Mouse (Mus musculus) kidney, postnatal 4 days (tissue): Measurements from ENCODE around the gene Olfml2a.

ENCODE experiments used
- DNase-seq, 2 experiments: peaks; one replicate each; pipeline ENCODE4 v3.0.0; 2021; ENCODE audit warnings: mixed read lengths in 2 of 2

The Olfml2a gene

DNA sequence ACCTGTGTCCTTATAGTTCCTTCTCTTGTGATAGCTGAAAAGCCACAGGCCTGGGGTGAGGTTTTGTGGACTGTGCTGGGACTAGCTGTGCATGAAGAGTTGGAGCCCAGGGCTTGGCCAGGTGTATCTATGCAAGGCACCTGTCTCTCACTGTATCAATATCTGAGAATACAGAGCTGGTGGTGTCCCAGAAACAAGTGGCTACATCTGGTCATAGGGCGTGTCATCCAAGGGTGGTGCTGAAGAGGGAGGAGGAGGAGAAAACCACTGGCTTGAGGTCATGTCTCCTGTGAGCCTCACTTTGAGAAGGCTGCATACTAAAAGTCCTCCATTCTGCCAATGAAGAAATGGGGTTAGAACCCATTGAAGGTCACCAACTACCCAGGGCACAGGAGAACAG, 6.2 kb downstream of the Olfml2a start:
- no peak for DNase-seq

DNA sequence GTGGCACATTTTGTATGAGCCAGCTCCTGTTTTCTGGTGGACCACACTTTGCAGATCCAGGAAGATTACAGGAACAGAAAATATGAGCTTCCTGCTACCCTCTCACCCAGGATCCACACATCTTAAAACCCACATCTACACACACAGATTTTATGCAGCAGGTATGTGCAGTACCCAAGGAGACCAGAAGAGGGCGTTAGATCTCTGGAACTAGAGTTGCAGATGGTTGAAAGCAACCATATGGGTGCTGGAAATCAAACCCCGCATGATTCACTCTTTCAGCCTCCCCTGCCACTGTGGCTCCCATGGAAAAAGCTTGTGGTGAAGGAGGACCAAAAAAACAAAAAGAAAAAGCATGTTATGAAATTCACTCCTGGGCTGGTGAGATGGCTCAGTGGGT, 7.3 kb downstream of the Olfml2a start:
- no peak for DNase-seq

DNA sequence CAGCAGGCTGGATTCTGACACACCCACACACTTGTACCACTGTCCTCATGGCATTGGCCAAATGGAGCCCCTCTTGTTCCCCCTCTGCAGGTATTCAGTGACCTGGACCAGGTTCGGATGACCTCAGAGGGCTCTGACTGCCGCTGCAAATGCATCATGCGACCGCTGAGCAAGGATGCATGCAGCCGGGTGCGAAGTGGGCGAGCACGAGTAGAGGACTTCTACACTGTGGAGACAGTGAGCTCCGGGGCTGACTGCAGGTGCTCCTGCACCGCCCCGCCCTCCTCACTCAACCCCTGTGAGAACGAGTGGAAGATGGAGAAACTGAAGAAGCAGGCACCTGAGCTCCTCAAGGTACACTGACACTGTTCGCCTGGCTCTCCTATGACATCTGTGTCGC, 9.6 kb downstream of the Olfml2a start:
- no peak for DNase-seq

DNA sequence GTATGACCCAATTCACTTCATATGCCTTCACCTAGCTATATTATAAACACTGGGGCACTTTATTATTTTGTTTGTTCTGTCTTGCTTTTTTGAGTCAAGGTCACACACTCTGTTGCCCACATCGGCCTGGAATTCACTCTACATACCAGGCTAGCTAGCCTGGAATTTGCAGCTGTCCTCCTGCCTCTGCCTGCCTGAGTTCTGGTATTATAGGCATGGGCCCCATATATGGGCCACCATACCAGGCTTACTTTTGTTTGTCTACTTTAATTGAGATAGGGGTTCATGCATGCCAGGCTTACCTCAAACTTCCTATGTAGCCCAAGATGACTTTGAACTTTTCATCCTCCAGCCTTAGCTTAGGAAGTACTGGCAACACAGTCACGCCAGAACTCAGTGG, 10.1 kb downstream of the Olfml2a start:
- no peak for DNase-seq

DNA sequence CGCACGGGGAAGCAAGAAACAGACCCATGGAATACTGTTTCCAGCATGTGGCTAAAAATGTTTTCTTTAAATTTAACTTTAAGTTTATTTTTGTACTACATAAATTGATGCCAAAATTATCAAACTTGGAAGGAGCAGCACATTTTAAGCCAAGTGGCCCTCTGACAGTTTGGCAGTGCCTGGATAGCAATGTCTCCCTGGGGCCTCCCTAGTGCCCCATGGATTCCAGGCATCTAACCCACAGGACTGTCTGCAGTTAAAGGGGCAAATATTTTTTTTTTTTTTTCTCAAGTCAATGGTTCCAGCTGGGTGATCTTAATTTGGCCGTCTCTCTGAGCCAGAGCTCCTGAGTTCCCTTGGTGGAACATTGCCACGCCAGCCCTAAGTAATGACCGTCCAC, 11.4 kb downstream of the Olfml2a start:
- DNase-seq: no peak

DNA sequence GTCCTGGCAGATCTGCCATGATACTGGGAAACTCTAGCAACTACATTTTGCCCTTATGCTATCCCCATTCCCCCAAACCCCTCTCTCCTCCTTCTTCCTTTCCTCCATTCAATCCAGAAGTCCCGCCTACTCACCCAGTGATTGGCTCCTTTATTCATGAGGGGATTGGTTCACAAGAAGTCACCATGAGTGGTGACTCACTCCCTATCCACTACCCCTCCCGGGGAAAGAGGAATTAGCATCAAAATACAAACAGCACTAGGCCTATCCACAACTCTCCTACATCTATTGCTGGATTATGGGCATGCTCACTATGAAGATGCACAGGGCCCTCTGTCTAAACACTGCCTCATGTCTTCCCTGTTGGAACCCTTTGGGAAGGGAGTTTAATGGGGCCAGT, 12.2 kb downstream of the Olfml2a start:
- no peak for DNase-seq

DNA sequence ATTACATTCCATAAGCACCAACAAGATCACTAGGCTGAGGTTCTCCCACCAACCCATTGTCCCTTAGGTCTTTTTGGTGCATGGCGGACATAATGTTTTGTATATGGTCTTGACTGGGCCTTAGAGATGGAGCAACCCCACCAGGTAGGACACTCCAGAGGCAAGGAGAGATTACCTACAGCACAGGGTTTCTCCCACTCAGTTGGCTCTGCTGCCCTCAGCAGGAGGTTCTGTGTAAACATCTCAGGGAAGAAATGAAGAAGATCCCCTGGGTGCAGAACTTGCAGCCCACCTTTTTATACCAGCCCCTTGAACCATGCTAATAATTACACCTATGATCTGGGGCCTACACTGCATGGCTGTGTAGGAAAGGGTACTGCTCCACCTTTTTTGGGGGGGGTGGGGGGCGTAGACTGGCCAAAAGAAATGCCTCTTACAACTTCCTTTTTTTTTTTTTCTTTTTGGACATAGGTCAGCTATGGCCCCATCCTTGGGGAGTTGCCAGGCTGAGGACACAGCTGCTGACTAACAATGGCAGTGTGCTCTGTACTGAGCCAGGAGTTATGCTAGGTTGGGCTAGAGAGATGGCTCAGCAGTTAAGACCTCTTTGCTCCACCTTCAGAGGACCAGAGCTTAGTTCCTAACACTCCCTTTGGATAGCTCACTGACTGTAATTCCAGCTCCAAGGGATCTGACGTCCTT, 12.8 kb downstream of the Olfml2a start:
- peak in 1 of 2 experiments; percentile 57 for DNase-seq

DNA sequence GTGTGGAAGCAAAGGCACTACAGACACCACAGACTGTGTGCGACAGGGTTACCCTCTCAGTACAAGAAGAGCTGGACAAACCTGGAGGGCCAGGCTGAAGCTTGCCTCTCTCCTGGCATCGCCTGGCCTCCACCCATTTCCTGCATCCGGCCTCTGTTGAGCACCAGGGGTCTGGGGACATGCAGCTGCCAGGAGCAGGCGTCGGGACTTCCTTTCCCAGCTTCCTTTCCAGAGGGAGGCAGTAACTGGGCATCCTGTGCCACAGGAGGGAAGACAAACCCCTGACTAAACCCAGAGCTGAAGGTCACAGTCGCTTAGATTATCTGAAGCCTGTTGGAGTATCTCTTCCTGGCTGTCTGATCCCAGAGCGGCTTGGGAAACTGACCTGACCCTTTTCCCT, 15.8 kb downstream of the Olfml2a start:
- DNase-seq: peak; percentile 37 to 65

DNA sequence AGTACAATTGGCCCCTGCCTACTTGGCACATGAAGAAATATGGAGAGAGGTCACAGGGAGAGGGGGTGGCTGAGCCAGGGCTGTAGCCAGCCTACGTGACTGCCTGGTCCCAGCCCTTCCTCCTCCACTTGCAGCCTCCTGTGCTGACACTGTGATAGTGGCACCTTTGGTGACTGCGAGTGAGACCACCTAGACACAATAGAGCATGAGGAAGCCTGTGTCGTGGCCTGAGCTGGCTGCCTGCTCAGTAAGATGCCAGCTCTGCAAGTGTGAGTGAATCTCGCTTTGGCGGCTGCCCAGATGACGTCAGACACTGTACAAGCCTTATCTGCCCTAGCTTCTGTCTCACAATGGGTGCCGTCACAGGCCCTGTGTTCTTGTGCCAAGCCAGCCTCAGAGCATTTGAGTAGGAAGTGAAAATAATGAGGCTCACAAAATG, 18.5 kb downstream of the Olfml2a start:
- DNase-seq: peak; percentile 75 to 83

DNA sequence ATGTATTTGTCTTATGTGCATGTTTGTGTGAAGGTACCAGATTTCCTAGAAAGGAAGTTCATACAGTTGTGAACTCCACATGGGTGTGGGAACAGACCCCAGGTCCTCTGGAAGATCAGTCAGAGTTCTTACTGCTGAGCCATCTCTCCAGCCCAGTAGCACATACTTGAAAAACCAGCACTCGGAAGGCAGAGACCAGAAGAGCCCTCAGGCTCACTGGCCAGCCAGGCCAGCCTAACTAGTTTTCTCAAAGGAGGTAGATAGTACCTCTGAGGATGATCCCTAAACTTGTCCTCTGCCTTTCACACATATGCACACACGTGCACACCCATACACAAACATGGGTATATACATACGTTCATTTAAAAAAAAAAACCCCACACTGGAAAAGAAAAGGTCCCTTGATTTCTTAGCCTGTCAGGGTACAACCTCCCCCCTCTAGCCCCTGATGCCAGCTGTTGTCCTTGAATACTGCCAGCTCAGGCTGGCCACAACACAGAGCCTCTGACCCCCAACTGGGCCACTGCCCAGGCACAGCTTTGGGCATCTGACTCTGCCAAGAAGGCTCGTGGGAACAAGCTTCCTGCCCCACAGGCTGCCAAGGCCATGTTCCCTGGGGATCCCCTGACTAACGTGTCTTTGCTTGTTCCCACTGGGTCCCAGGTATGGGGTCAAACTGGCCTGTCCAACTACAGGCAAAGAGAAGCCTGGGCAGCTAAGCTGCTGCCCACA, 21.5 kb downstream of the Olfml2a start:
- no peak for DNase-seq

DNA sequence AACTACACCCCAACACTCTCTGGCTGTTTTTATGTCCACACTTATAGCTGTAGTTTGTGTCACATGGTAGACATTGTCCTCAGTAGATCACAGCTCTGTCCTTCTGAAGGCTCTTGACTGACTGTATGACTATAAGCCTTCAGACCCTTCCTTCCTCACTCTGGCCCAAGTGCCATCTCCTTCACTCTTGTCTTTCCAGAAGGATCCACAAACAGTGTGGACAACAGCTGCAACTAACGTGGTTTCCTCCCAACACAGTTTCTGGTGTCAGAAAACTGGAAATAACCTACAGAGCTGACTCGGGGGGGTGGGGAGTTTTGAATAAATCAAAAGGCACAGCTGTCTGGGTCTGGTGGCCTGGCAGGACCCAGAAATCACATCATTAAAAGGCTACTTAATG, 24.3 kb downstream of the Olfml2a start:
- DNase-seq: no peak

DNA sequence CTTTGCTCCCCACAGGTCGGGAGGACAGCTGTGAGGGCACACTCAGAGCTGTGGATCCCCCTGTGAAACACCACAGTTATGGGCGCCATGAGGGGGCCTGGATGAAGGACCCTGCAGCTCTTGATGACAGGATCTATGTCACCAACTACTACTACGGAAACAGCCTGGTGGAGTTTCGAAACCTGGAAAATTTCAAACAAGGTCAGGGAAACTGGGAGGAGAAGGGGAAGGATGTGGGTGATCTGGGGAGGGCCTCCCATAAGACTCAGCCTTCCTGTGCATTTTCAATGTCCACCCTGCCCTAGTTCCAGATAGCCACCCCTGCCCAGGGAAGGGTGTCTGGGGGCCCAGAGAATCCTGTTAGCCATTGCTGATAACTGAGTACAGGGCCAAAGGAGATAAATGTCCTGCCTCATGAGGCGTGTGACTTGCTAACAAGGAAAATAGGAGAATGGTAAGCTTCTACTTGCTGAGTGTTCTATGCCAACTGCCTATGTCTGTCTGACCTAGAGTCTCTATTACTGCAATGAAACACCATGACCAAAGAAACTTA, 26.0 kb downstream of the Olfml2a start:
- DNase-seq: no peak

DNA sequence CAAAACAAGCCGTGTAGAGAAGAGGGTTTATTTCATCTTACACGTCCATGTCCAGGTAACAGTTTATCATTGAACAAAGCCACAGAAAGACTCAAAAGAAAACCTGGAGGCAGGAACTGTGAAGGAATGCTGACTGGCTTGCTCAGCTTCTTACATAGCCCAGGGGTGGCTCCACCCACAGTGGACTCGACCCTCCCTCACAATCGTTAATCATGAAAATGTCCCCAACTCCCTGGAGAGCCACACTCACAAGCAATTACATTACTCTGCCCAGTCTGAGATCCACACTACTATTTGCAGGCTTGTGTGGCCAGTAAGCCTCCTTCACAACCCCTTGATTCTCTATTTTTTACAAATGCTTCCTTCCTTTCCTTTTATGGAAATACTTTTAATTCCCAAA, 32.4 kb downstream of the Olfml2a start:
- peak; percentile 35 to 51 for DNase-seq

DNA sequence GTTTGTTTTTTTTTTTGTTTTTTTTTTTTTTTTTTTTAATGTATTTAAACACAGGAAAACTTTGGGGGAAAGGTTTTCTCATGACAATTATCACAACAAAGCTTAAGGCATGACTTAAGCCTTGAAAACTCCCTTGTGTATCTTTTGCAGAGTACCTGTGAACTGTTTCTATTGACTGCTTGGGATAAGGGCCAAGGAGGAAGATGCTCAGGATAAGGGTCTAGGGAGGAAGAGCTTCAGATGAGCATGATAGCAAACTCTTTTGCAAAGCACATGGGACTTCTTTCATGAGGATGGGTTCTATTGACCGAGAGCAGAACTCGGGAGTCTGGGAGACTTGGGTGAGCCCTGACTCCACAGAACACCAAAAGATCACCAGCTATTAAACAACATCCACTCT, 37.9 kb downstream of the Olfml2a start:
- DNase-seq: no peak

DNA sequence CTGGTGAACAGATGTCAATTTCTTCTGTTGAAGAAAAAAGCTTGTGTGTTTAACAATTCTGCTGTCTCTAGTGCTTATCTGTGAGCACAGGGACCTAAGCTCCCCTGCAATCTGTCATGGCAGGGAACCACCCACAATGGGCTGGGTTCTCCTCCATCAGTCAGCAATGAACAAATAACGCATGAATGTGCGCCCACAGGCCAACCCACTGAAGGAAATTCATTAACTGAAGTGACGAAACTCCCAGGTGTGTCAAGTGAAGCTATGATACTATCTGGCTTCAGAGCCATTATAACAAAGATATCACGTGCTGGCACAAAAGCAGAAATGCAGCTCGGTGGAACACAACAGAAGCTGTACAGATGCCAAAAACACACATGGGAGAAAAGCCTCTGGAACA, 38.3 kb downstream of the Olfml2a start:
- DNase-seq: no peak

DNA sequence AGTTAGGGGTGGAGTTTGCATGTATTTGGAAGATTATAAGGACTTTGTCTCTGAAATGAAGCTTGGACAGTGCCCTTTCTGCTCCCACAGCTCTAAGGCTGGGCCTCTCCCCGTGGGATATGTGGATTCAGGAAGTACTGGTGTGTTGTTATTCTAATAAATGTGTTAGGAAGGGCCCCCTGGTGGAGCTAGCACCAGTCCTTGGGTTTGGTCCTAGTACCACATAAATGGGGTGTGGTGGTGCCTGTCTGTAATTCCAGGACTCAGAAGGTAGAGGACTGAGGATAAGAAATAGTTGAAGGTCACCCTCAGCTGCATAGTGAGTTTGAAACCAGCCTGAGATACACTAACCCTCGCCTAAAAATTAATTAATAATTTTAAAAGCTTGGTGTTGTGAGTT, 41.4 kb downstream of the Olfml2a start:
- no peak for DNase-seq

DNA sequence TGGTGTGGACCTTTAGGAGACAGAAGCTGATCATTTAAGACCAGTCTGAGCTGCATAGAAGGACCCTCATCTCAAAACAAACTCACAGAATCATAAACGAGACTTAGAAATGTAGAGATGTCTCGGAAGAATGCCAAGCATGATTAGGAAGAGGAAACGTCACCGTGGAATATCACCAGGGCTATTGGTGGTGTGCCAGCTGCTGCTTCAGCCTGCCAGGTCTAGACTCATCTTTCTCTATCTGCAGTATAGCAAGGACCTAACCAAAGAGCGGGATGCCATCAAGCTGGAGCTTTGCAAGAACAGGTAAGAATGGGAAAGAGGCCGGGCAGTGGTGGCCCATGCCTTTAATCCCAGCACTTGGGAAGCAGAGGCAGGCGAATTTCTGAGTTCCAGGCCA, 41.9 kb downstream of the Olfml2a start:
- DNase-seq: peak; percentile 33 to 49

DNA sequence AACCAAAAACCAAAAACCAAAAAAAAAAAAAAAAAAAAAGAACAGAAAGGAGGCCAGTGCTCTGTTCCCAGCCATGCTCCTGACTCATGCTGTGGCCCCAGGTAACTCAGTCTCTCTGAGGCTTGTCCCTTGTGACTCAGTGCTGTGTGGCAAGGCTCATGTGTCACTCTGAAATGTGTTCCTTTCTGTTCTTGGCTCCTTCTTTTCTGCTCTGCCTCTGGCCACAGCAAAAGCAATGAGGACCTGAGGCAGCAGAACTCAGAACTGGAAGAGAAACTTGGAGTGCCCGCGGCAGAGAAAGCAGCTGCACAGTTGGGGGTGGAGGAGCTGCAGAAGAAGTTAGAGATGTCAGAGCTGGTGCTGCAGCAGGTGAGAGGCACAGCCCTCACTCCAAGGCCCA, 42.4 kb downstream of the Olfml2a start:
- DNase-seq: no peak

DNA sequence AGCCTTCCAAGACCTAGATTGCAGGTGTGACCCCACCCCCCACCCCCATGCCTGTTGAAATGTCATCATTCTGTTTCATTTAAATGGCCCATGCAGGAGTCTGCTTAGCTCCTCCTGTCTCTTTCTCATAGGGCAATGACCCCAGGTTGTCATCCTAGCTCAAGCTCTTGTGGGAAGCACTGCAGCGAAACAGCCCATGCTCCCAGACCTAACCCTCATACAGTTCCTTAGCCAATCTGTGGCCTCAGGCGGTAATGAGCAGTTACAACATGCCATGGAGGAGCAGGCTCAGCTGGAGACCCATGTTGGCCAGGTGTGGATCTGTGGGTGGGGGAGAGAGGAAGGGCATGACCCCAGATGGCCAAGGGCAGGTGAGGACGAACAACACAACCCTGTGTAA, 43.4 kb downstream of the Olfml2a start:
- DNase-seq: no peak

DNA sequence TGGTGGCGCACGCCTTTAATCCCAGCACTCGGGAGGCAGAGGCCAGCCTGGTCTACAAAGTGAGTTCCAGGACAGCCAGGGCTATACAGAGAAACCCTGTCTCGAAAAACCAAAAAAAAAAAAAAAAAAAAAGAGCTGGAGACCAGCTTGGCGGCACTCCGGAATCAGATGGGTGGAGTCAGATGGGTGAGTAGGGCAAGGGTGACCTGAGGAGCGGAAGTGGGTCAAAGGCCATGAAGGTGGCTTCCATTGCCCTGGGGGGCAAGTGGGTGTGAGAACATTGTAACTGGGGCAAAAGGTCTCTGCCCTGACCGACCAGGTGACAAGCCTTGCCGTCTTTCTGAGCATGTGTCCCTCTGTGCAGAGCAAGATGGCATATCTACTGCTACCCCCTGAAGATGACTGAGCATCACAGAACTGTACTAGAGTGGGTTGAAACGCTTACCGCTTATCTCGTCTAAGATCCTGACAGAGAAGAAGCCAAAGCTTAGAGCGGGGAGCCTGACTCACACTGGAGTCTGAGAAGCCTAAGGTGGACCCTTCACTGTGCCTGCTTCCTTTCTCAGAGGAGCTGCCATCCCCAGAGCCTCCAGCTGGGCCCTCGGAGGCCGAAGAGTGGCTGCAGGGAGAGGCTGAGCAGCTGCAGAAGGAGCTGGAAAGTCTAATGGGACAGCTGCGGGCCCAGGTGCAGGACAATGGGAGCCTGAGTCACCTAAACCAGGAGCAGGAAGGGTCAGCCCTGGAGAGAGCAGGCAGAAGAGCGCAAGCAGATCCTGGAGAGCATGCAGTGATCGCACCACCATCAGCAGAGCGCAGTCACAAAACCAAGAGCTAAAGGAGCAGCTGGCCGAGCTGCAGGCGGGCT, 44.4 kb downstream of the Olfml2a start:
- no peak for DNase-seq

DNA sequence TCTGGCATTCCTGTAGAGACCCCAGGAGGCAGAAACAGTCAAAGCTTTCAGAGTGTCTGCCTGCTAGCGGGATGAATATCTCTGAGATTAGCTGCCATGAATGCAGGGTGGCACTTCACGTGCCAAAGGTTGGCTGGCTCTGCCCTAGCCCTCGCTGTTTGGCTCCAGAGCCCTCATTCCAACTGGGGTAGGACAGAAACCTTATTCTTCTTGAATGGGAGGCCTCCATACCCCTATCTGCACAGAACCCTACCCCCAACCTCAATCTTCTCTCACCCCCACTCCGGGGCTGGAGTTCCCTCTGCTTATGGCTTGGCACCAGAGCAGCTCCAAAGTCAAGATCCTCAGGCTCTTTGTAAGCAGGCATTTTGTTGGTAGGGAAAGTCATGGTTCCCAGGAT, 46.1 kb downstream of the Olfml2a start:
- no peak for DNase-seq

DNA sequence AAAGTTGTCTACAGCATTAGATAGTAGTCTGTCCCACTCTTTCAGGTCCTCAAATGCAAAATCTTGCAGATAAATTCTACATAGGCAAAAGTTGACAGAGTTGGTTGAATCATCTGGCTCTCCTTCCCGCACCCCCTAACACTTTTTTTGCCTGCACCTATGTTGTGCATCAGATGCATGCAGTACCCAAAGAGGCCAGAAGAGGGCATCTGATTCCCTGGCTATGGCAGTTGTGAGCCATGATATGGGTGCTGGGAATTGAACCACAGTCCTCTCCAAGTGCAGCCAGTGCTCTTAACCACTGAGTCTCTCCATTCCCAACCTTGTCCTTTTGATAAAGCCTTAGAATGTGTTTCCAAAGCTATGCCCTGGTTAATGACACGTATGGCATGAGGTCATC, 51.7 kb downstream of the Olfml2a start:
- DNase-seq: no peak

DNA sequence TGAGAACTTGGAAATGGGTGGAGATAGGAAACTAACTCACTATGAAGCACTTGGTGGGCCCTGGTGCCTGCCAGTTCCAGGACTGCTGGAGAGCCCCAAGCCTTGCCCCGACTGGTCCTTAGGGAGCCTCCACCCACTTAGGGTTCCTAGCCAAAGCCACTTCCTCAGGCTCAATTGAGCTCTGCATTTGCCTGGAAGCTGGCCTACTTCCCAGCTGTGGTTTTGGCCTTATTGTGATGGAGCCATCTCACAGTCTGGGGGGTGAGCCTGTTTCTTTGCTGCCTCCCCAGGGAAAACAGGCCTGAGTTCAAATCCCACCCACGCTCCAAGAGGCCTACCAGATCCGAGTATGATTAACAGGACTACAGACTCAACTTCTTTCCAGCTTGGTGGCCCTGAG, 54.8 kb downstream of the Olfml2a start:
- DNase-seq: peak; percentile 45 to 62
